Mouse (Mus musculus) T-helper 1 cell (primary cell): ENCODE data around the gene Alg14.

ENCODE experiments used
- in situ Hi-C: fragments of 300-600 bp; cut with MboI, MseI; formaldehyde crosslinking; loops from one replicate; pipeline ENCODE4 v1.15.1; 2025; ENCODE audit warnings: high pct_unique_total_duplicates

Alg14 gene

GRCm38 (mm10) chr3:121358850-121359249 lies 67.3 kb downstream of the Alg14 start:
- in situ Hi-C loops = no loop called here

DNA sequence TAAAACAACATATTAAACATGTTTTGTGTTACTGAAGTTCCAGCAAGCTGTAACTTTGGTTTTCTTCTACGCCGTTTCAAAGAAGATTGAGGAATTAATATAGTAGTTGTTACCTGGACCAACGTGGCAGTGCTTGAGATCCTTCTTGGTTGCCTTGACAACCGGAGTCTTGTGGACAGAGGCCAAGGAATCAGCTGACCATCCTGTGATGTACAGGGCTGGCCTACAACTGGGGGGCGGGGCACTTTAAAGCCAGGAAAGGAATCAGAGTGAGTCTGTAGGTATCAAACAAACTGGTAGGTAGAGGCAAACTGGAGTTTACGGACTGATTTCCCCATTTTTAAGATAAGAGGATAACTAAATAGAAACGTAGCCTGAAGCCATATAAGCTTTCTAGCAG lies 67.7 kb downstream of the Alg14 start:
- in situ Hi-C loops = no loop called here

- in situ Hi-C loops = no loop called here
Measured at GRCm38 (mm10) chr3:121362002-121362401, 70.4 kb downstream of the Alg14 start.

DNA sequence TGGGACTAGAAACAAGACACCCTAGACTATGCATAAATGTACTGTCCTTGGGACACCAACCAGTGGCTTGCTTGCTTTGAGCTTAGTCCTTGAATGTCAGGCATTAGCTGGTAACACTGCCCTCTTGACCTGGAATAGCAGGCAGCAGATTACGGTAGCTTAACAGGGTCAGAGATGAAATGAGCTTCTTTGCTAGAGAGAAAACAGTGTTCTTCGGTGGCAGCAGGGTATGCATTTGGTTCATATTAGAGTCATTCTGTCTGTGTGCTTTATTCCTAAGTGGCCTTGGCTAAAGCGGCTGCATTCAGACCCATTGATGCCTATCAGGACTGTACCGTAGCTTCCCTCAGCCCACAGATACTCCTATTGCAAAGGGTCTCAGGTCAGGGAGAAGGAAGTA lies 72.8 kb downstream of the Alg14 start:
- in situ Hi-C loops = no loop called here

- in situ Hi-C loops = no loop called here
Measured at GRCm38 (mm10) chr3:121365131-121365530, 73.6 kb downstream of the Alg14 start.

DNA sequence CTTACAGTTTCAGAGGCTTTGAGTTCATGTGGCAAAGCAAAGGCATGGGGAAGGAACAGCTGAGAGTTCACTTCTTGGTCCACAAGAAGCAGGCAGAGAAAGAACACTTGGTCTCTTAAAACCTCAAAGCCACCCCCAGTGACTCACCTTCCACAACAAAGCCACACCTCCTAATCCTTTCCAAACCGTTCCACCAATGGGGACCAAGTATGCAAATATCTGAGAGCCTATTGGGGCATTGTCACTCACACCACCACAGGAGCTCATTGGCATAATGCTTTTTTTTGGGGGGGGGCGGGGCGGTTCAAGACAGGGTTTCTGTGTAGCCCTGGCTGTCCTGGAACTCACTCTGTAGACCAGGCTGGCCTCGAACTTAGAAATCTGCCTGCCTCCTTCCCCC lies 77.0 kb downstream of the Alg14 start:
- in situ Hi-C loops = no loop called here

- in situ Hi-C loops = no loop called here
Measured at GRCm38 (mm10) chr3:121369517-121369916, 77.9 kb downstream of the Alg14 start.

DNA sequence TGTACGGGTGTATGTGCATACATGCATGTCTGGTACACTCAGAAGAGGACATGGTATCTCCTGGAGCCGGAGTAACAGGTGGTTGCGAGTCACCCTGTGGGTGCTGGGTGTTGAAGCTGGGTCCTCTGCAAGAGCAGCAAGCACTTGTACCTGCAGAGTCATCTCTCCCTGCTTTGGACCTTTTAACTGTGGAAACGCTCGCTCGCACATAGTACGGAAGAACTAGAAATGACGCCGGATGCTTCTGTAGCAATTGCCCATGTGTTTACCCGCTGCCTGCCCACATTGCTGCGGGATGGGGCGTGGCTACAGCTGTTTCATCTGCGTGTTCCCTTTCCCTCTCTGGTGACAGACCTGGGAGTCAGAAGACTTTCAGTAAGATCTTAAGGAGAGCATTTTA lies 78.7 kb downstream of the Alg14 start:
- in situ Hi-C loops = no loop called here

- in situ Hi-C loops = no loop called here
Measured at GRCm38 (mm10) chr3:121370830-121371526, 79.4 kb downstream of the Alg14 start.

DNA sequence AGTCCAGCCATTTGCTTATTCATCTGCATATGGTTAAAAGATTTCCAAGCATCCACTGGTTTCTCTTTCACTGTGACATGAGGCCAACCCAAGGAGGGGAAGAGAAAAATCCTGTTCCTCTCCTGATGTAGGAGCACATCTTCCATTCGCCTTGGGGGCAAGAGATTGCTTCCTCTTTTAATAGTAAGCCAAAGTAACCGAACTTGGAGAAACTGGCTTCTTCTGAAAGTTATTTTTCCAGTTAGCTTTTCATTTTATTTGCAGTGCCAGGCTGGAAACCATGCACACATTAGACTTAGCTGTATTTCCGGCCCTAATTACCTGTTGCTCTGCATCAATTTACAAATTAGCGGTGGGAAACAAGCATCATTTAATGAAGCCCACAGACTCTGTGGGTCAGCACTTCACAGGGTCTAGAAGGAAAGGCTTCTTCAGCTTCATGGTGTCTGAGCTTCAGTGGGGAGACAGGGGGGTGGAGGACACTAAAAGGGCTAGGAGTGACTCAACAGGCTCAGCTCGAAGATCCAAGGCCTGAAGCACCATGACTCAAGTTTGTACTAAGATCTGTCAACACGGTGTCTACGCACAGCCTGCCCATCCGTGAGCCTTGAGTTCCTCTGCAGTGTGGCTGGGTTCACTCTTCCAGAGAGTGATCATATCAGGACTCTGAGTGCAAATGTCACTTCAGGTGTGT lies 80.1 kb downstream of the Alg14 start:
- in situ Hi-C loops = no loop called here

DNA sequence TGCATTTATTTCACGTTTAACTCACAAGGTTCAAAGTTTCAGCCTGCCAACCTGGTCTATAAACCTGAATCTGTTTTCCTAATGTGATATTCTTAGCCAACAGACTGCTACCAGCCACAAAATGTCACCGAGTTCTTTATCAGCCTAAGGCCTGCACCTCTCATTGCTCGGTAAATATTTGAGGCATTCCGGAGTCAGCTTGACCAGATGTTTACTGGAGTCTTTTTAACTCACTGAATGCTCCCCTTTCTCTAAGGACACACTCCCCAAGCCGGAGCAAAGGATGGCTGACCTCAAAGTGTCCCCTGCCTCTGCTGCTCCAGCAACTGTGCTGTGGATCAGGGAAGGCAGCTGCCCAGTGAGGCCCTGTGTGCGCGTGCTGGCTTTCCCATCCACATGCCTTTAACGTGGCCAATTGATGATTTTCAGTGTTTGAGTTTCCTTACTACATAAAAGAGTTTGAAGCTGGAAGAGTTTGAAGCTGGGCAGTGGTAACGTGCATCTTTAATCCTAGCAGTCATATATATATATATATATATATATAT lies 82.4 kb downstream of the Alg14 start:
- in situ Hi-C loops = no loop called here

GRCm38 (mm10) chr3:121375541-121376129 lies 84.1 kb downstream of the Alg14 start:
- in situ Hi-C loops = no loop called here

DNA sequence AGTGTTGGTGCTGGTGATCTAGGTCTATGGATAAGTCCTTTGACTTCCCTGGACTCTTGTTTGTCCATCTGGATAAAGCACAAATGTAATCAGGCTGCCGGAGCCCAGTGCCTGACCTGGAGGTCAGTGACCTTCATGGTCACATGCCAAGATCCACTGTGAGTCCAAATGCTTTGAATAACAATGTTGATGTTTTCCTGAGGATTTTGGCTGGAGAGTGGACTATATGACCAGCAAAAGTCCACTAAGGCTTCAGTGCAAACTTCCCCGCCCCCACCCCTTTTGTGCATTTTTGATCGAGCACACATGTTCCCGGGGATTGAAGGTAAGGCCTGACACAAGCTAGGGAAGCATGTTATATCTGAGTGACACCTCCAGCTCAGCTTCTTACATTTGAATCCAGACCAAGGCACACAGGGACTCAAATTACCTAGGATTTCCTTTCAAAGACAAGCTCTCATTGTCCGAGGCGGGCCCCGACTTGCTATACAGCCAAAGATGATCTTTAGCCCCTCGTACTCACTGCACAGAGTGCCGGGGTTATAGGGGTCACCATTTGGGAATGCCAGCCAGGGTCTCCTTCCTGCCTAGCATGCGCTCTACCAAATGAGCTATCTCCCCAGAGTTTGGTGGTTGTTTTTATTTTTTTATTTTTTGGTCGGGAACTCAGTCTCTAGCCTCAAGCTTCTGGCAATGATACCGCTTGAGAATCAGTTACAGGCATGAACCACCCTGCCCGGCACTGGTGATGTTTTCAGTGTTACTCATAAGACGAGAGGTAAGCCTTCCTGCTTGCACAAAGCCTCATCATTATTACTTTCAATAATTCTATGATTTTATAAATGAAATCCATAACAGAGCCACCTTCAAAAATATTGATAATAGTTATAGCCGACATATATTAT lies 87.4 kb downstream of the Alg14 start:
- in situ Hi-C loops = no loop called here

GRCm38 (mm10) chr3:121379699-121380098 lies 88.1 kb downstream of the Alg14 start:
- in situ Hi-C loops = no loop called here

- in situ Hi-C loops = no loop called here
Measured at GRCm38 (mm10) chr3:121387471-121388009, 96.0 kb downstream of the Alg14 start.

DNA sequence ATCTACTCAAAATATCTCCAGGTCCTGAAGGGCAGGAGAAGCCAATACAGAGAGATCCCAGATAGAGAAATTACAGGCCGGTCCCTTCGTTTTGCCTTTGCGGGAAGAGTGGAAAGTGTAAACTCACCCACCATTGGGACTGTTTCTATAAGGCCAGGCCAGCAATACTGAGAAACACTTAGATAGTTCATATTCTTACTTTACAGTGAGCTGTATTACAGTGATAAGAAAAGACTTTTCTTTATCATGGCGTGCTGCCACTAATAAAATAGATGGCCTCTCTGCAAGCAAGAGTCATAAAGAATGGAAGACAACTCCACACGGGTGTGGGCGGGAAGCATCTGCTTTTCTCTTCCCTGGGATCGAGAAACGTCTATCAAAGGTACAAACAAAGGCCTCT lies 97.8 kb downstream of the Alg14 start:
- in situ Hi-C loops = no loop called here

GRCm38 (mm10) chr3:121389860-121390530 lies 98.4 kb downstream of the Alg14 start:
- in situ Hi-C loops = no loop called here

DNA sequence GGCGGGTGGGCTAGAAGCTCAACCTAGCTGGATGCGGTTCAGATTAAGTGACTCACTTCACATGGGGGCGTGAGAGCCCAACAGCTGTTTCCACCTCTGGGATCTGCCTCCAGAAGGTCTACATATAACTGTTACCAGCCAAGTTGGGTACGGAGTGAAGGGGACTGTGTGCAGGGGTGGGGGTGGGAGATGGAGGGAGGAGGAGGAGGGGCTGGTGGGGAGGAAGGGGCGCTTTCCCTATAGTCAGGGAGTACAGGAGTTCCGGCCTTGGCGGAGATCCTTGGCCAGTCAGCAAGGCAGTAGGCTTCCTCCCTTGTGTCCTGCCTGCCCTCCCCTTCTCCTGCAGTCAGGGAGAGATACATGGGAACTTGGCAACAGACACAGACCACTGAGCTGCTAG lies 99.2 kb downstream of the Alg14 start:
- in situ Hi-C loops = no loop called here

- in situ Hi-C loops = no loop called here
Measured at GRCm38 (mm10) chr3:121395588-121396295, 104.2 kb downstream of the Alg14 start.

DNA sequence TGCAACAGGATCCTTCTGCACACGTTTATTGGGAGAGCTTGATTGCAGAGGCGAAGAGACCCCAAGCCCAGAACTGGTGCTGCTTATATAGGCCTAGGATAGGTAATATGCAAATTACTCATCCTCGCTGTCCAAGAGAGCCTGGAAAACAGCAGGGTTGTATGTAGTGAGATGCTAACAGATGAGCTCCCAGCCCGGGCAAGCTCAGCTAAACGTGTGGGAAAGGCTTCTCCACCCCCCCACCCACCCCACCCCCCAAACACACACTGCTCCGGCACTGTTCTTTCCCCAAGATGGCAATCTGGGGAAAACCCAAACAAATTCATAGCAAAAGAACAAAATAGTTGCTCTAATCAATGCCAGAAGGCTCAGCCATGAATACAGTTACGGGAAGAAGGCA lies 105.0 kb downstream of the Alg14 start:
- in situ Hi-C loops = no loop called here
